Mouse (Mus musculus) adrenal gland, postnatal 10 days (tissue): ENCODE results near the gene Iqschfp. TPM values are rescaled to one million over a fixed set of nuclear protein-coding genes. Genes with fewer than 3 reads are reported as not detected.

Experiments
- DNase-seq: peaks from one replicate; pipeline ENCODE4 v3.0.0; 2021; ENCODE audit warnings: mixed read lengths
- total RNA-seq, 2 experiments: library from RNA; stranded (reverse); gene quantifications; 2 replicates each; pipeline ENCODE4 v1.2.3; 2021

Iqschfp gene
- total RNA-seq, 2 experiments from 2014 or later = not detected

- no peak for DNase-seq
These were observed 62.5 kb downstream of the Iqschfp start for GRCm38 (mm10) chr3:67954459-67955065.

DNA sequence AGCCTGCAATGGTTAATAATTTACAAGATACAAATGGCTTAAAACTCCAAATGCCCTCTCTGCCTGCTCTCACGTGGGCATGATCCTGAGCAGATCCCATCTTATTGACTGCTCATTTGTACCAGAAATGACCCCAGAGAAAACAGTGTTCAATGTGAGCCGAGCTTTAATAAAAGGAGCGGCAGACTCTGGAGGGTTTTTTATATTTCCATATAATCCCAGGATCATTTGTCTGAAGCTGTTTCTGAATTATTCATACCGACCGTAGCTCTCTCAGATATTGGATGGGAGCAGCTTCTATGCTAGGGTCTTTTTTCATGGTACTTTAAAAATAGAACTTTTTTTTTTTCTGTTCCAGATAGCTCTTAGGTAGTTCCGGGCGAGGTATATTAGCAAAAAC lies 67.6 kb downstream of the Iqschfp start:
- no peak for DNase-seq

GRCm38 (mm10) chr3:67960133-67960532 lies 68.1 kb downstream of the Iqschfp start:
- no peak for DNase-seq

- no peak for DNase-seq
These were observed 68.7 kb downstream of the Iqschfp start for GRCm38 (mm10) chr3:67960727-67961126.

GRCm38 (mm10) chr3:67961934-67962639 lies 70.1 kb downstream of the Iqschfp start:
- no peak for DNase-seq

DNA sequence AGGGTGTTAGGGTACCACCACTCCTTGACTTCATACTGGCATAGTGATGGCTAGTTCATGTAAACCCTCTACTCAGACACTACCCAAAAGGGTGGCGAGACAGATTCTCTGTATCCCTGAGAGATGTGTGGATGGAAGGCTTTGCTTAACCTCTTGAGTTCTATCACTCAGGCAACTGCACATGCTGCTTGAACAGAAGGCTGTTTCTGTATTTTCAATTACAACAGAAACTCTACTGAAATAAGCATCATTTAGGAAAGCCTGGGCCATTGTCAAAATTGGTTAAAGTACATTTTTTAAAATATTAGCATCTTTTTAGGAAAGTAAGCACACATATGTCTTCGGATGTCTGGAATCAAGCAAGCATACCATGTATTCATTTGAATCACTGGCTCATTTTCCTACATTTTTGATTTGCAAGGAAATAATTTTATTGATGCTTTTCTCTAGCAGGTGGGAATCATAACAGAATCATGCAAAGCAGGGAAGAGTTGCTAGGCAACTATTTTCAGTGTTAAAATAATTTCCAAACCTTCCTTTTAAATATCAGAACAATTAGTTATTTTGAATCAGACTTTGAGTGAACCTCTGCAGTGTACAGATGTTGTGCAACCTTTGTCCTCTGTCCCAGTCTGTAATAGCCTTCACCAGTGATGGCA lies 82.4 kb downstream of the Iqschfp start:
- no peak for DNase-seq

GRCm38 (mm10) chr3:67980006-67980405 lies 88.0 kb downstream of the Iqschfp start:
- DNase-seq = no peak

DNA sequence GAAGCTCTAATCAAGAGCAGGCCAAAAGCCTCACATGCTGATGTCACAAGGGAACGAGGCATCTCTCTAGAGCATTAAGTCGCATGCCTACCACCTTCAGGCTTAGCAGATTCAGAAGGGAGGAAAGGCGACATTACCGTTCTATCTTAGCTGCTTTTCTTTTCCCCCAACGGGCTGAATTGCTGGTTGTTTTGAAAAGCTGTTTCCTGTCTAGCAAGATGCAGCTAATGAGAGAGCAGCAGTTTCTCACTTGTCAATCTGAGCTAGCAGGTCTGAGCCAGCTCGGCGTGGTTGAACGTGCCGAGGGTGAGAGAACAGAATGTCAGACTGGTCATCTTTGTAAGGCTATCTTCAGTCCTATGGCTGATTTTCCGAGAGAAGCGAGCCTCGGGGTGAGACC lies 91.3 kb downstream of the Iqschfp start:
- no peak for DNase-seq

GRCm38 (mm10) chr3:68002415-68002814 lies 110.4 kb downstream of the Iqschfp start:
- DNase-seq = no peak

- DNase-seq = no peak
These were observed 120.3 kb downstream of the Iqschfp start for GRCm38 (mm10) chr3:68012342-68012741.

DNA sequence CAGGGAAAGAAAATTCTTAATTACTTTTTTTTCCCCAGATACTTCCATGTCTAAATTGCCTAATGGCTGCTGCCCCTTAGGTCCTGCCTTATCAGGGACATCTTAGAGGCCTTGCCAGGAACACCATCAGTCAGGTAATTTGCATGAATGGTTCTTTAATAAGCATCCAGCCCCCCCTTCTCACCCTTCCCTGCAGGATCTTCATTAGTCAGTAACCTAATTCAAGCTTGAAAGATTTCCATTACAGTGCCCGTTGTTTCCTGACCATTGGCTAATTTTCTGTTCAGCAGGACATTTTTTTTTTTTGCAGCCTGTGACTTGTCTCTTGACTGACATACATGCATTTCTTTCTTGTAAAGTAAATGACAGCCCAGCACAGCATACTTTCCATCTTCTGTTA lies 123.8 kb downstream of the Iqschfp start:
- DNase-seq = no peak

GRCm38 (mm10) chr3:68019401-68019800 lies 127.4 kb downstream of the Iqschfp start:
- DNase-seq = no peak

GRCm38 (mm10) chr3:68036097-68036496 lies 144.1 kb downstream of the Iqschfp start:
- no peak for DNase-seq

DNA sequence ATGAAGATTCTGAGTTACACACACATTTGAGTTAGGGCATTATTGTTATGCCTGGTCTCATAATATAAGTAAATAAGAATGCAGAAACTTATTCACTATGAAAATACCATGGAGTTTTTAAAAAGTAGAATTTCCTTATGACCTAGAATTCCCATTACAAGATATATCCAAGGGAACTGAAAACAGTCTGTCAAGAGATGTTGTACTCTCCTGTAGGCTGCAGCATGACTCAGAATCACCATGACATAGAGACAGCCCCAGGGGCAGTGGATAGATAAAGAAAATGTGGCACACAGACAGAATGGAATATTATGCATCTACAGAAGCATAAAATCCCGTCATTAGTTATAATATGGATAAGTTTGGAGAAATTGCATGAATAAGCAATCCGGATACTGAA lies 150.9 kb downstream of the Iqschfp start:
- no peak for DNase-seq

DNA sequence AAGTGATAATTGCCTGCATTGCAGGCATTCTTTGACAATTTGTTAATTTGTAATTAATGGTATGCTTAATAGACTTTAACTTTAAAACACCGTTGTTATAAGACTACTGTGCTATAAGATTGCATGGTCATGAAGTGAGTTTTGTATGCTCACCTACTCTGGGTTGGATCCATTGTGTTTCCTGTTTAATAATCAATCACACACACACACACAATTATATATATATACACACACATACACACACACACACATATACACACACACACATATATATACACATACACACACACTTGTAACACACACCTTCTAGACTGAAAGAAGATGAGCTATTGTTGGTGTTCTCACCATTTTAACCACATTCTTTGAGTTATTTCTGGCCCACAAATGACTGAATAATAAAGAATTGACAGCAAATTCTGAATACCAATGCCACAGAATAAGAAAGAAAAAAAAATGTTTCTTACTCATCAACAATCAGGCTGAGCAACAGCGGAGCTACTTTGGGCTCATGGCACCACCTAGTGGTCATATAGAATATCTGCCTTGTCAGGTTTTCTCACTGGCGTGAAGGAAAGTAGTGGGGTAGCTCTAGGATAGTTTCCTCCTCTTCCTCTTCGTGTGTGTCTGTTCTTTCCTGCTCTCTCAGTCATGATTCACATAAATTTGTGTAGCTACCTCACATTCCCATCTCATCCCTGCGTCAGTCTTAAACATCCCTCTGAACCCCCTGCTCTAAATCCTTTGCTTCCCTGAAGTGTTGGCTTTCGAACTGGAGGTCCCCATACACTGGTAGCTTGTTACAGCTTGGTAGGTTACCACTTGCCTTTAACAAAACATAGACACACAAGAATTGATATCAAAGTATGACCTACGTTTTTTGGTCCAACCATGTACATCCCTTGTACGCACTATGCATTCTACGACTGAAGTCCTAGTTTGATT lies 153.7 kb downstream of the Iqschfp start:
- DNase-seq = peak; percentile 41

GRCm38 (mm10) chr3:68053538-68053937 lies 161.5 kb downstream of the Iqschfp start:
- DNase-seq = peak; percentile 5

DNA sequence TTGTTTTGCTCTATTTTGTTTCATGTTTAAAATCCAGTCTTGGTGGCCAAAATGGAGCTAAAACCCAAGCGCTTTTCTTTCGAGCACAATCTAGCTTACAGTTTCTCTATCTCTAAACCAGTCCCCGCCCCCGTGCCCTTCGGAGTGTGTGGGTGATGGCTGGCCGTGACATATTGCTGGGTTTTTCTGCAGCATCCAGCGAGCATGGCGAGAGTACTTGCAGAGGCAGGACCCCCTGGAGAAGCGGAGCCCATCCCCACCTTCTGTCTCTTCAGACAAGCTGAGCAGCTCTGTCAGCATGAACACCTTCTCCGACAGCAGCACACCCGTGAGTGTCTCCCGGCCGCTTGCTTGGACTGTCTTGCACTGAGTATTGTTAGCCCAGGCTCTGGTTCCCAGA lies 163.0 kb downstream of the Iqschfp start:
- peak; percentile 8 for DNase-seq

DNA sequence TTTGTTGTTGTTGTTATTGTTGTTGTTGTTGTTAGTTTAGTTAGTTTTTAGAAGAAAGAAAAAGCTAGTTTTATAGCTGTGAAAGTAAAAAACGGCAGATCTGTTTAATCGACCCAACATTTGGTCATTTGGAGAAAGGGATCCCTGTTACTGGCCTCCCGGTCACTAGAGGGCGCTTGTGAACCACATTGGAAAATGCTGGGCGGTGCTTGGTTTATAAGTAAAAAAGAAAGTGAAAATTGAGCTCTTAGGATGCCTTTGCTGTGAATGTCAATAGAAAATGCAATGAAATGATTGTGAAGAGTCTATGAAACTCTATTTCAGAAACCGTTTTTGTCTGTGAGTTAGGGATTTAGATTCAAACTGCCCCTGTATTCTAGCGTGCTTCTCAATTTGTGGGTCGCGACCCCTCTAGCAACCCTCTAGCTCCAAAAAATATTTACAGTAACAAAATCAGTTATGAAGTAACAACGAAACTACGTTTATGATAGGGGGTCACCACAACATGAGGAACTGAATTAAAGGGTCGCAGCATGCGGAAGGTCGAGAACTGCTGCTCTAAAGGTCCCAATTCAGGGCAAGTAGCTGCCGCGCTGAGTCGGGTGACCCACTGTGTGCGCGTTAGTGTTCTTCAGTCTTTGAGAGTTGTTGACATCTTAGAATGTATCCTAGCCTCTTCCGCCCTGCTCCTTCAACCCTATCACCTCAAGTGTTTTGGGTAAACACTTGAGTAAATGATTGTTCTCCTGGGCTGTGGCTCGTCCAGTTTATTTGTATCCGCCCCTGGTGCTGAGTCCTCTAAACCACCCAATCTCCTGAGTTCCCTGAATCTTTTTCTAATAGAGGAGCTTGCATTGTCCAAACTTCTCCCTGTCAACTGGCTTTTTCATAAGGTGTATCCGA lies 164.6 kb downstream of the Iqschfp start:
- DNase-seq = peak; percentile 88

DNA sequence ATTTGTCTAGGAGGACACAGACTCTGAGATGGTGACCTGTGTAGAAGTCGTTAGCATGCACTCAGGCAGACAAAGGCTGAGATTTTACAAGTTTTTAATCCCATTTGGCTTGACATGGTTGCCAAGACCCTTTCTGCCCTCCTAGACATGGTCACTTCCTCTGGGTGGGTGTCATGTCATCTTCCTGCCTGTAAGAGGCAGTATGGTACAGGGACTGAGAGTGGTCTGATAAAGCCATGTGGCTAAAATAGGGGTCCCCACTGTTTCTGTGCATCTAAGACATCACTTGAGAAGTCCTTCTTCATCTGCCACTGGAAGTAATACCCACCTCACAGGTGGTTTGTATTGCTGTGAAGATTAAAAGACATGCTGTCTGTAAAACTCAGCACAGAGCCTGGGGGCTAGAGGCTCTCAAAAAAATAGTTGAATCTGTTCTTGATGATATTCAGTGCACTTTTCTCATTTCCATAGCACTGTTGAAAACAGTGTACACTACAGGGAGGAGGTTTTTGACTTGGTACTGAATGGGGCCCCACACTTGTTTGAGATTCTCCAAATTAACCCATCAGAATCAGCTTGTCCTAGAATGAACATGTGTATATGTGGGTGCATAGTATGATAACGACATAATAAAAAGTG lies 167.2 kb downstream of the Iqschfp start:
- DNase-seq = peak; percentile 28

- DNase-seq = peak; percentile 78
These were observed 172.7 kb downstream of the Iqschfp start, which contains the start of gene Schip1 for GRCm38 (mm10) chr3:68064731-68065130. TSS of gene Schip1 (plus strand) at chr3:68064802.
